Mouse (Mus musculus) natural killer cell, adult 2 months (primary cell): ENCODE data around the gene Sdk1.

Source experiments
- DNase-seq, 2 experiments: peaks; one replicate each; pipeline ENCODE4 v3.0.0; 2022; ENCODE audit warnings: low spot score in 2 of 2

The Sdk1 gene

GRCm38 (mm10) chr5:141324910-141325309 is 83.6 kb downstream of the Sdk1 start:
- no peak for DNase-seq

- no peak for DNase-seq
These were observed 103.1 kb downstream of the Sdk1 start for GRCm38 (mm10) chr5:141344376-141344775.

- DNase-seq: no peak
These were observed 104.2 kb downstream of the Sdk1 start for GRCm38 (mm10) chr5:141345476-141345875.

GRCm38 (mm10) chr5:141362676-141363075 is 121.4 kb downstream of the Sdk1 start:
- no peak for DNase-seq

- DNase-seq: no peak
These were observed 122.7 kb downstream of the Sdk1 start for GRCm38 (mm10) chr5:141363956-141364355.

GRCm38 (mm10) chr5:141368567-141368966 is 127.3 kb downstream of the Sdk1 start:
- DNase-seq: no peak

- no peak for DNase-seq
These were observed 133.5 kb downstream of the Sdk1 start for GRCm38 (mm10) chr5:141374797-141375196.

- no peak for DNase-seq
These were observed 138.8 kb downstream of the Sdk1 start for GRCm38 (mm10) chr5:141379836-141380773.

- no peak for DNase-seq
These were observed 139.5 kb downstream of the Sdk1 start for GRCm38 (mm10) chr5:141380774-141381156.

- DNase-seq: no peak
These were observed 140.3 kb downstream of the Sdk1 start for GRCm38 (mm10) chr5:141381581-141381980.

GRCm38 (mm10) chr5:141382246-141382835 is 141.1 kb downstream of the Sdk1 start:
- no peak for DNase-seq

- DNase-seq: no peak
These were observed 147.2 kb downstream of the Sdk1 start for GRCm38 (mm10) chr5:141388451-141388850.

GRCm38 (mm10) chr5:141390541-141390940 is 149.3 kb downstream of the Sdk1 start:
- no peak for DNase-seq

- no peak for DNase-seq
These were observed 149.9 kb downstream of the Sdk1 start for GRCm38 (mm10) chr5:141391153-141391552.

- no peak for DNase-seq
These were observed 152.6 kb downstream of the Sdk1 start for GRCm38 (mm10) chr5:141393846-141394245.

- DNase-seq: no peak
These were observed 153.3 kb downstream of the Sdk1 start for GRCm38 (mm10) chr5:141394586-141394985.

GRCm38 (mm10) chr5:141403741-141404140 is 162.5 kb downstream of the Sdk1 start:
- no peak for DNase-seq

GRCm38 (mm10) chr5:141404651-141405050 is 163.4 kb downstream of the Sdk1 start:
- no peak for DNase-seq

GRCm38 (mm10) chr5:141406926-141407325 is 165.6 kb downstream of the Sdk1 start:
- DNase-seq: no peak

- DNase-seq: no peak
These were observed 171.7 kb downstream of the Sdk1 start for GRCm38 (mm10) chr5:141413013-141413412.

GRCm38 (mm10) chr5:141415644-141416243 is 174.5 kb downstream of the Sdk1 start:
- no peak for DNase-seq

GRCm38 (mm10) chr5:141428132-141428531 is 186.8 kb downstream of the Sdk1 start:
- no peak for DNase-seq

- no peak for DNase-seq
These were observed 192.0 kb downstream of the Sdk1 start for GRCm38 (mm10) chr5:141433286-141433685.
